Mouse (Mus musculus) testis, postnatal 14 days (tissue): ENCODE data around the gene Rock2.
A peak's percentile ranks its signal among the peaks of the same experiment; 100 is the strongest.
"Not testable (repeated sequence)": the region's sequence is repeated elsewhere in the genome, so short reads cannot be mapped to it uniquely, and the experiment has no call there.

Experiments
- DNase-seq: peaks from one replicate; pipeline ENCODE4 v3.0.0; 2021; ENCODE audit warnings: low spot score

The Rock2 gene

DNA sequence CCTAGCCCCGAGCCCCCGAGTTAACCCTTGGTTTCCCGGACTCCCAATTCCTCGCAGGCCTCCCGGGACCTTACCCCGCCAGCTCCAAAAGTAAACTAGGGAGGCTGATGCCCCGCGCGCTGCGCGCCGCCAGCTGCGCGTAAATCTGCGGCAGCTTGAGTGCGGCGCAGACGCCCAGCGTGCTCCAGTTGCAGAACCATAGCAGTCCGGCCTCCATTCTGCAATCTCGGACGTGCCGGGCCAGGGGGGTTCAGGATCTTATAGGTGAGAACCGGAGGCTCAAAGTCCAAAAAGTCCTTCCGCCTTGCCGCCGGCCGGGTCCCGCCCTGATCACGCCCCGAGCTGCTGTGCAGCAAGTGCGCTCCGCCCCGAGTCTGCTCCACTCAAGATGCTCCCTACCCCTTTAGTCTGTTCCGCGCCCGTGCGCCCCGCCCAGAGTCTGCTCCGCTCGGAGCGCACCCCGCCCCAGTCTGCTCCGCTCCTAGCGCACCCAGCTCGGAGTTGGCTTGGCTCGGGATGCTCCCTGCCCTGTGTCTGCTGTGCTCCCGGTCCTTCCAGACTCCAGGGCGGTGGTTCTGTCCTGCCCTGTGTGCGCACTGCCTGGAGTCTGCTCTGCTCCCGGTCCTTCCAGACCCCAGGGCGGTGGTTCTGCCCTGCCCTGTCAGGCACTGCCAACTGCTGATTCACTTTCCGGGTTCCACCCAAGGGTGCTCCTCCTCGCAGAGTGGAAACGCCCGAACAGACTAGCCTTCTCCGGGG is 105.2 kb downstream of the Rock2 start, which contains the start of gene Pqlc3:
Pqlc3 (minus strand) TSS at position 670 of the 759 bp plus-strand sequence.
- peak; percentile 78 for DNase-seq

DNA sequence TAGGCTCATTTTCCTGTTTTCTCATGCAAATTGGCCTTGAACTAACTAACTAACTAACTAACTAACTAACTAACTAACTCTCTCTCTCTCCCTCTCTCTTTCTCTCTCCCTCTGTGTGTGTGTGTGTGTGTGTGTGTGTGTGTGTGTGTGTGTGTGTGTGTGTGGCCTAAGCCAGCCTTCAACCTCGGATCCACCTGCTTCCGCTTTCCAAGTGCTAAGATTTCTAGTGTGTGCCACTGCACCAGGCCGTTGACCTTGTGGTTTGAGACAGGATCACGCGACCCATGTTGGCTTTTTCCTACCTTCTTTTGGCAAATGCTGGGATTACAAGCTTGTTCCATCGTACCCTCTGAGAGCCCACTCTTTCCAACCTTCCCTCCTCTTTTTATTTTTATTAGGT is 105.9 kb downstream of the Rock2 start:
- DNase-seq: no peak

- no peak for DNase-seq
Observed at GRCm38 (mm10) chr12:17001211-17001610, 106.5 kb downstream of the Rock2 start.

GRCm38 (mm10) chr12:17009466-17009865 is 114.8 kb downstream of the Rock2 start:
- no peak for DNase-seq

- peak; percentile 79 for DNase-seq
Observed at GRCm38 (mm10) chr12:17011100-17011870, 116.6 kb downstream of the Rock2 start, which contains the start of gene 2410004P03Rik. 2410004P03Rik (minus strand) TSS chr12:17011727.

DNA sequence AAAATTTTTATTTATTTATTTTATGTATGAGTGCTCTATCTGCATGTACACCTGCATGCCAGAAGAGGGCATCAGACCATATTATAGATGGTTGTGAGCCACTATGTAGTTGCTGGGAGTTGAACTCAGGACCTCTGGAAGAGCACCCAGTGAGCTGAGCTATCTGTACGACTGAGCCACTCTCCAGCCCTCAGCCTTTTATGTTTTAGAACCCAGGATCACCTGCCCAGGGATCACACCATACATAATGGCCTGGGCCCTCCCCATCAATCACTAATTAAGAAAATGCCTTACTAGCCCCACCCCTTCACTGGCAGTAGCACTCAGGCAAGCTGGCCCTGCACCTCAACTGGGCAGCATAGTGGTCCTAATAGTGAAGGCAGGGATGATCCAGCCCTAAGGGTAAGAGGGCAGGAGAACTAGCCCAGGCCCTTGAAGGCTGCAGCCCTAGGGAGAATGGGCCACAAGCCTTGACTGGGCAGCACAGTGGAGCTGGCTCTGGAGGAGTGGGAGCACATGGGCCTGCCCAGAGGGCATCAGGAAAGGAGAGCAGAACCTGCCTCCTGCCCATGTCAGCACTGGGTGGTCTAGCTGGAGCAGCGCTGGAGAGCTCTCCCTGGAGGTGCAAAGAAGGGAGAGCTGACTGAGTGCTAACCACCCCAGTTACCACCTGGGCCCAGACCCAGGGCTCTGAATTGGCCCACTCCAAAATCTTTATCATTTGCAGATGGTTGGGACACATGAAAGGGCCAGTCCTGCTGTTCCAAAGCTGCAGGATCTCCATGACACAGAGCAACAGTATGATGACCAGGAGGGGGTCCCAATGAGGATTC is 117.6 kb downstream of the Rock2 start:
- DNase-seq: no peak

- DNase-seq: no peak
Observed at GRCm38 (mm10) chr12:17015711-17016110, 121.0 kb downstream of the Rock2 start.

DNA sequence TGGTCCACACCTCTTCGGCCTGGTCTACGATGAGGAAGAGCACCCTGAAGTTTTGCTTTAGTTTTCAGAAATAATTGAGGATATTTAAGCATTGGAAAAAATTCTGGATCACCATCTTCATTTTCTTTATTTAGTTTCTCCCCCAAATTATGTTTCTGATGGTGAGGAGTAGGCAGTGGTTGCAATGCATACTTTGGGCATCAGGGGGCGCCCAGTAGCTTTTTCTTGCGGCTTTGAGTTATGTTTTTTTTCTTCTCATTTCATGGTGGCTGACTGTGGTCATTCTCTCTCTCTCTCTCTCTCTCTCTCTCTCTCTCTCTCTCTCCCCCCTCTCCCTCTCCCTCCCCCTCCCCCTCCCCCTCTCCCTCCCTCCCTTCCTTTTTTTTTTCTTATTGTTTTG is 123.8 kb downstream of the Rock2 start:
- no peak for DNase-seq

- not testable (repeated sequence) for DNase-seq
Observed at GRCm38 (mm10) chr12:17021125-17021524, 126.4 kb downstream of the Rock2 start.

DNA sequence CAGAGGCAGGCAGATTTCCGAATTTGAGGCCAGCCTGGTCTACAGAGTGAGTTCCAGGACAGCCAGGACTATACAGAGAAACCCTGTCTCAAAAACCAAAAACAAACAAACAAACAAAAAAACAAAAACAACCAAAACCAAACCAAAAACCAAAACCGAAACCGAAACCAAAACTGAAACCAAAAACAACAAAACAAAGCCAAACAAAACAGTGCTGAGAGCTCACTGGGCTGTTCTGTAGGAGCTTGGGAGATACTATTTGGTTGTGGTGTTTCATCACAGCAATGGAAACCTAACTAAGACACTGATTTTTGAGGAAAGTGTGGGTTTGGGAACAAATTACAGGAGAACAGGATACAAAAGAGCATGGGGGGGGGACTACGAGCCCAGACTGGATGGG is 127.5 kb downstream of the Rock2 start:
- DNase-seq: no peak

DNA sequence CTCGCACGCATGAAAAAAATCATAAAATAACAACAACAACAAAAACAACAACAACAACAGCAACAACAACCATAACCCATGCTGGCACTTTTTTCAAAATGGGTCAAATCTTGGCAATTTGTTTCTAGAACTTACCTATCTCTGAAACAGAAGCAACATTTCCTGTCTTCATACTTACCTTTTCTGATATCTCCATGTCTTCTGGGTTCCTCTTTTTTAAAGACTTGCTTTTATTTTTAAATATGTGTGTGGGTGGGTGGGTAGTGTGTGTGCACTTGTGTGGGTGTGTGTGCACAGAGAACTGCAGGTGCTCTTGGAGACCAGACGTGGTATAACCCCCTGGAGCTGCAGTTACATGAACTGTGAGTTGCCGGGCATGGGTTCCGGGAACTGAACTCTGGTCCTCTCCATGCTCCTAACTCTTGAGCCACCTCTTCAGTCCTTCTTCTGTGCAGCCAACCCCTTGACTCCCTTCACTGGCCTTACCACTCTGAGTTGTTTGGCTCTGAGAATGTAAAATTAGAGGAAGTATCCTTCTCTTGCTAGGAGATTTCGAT is 129.9 kb downstream of the Rock2 start:
- no peak for DNase-seq

GRCm38 (mm10) chr12:17032694-17033463 is 138.2 kb downstream of the Rock2 start:
- peak; percentile 34 for DNase-seq

- no peak for DNase-seq
Observed at GRCm38 (mm10) chr12:17033464-17033841, 138.8 kb downstream of the Rock2 start.

DNA sequence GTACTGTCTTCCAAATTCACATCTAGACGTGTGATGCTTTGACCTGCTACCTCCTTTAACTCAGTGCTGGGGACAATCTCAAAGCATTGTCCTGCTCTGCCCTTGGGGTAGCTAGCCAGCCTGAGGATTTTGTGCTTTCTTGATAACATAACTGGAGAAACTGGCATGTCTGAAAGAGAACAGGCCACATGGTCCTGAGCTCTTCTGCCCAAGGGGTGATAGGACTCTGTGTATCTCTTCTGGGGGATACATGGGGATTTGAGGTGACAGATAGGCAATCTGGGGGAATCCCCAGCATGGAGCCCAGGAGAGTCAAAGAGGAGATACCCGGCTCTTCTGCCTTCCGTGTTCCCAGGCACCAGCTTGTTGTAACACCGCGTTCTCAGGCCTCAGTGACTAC is 140.0 kb downstream of the Rock2 start:
- no peak for DNase-seq

- no peak for DNase-seq
Observed at GRCm38 (mm10) chr12:17035128-17035527, 140.4 kb downstream of the Rock2 start.

DNA sequence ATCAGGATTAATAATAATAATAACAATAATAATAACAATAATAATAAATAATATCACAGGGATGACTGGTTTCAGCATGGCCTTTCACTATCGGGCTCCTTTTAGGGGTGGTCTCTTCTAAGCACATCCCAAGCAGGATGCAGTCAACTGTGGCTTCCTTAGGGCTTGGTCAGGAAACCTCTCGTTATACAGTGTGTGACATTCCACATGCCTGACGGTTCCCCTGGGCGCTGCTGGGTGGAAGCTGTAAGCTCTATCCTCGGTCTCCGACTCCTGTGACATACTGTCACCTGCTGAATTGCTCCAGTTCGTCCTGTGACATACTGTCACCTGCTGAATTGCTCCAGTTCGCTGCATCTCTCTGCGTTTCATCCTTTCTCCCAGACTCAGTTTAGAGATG is 141.8 kb downstream of the Rock2 start:
- DNase-seq: no peak

GRCm38 (mm10) chr12:17037053-17037610 is 142.4 kb downstream of the Rock2 start:
- DNase-seq: no peak
